Mouse (Mus musculus): ENCODE measurements around the gene 2610301B20Rik. TPM values are rescaled to one million over a fixed set of nuclear protein-coding genes. Genes with fewer than 3 reads are reported as not detected.
"Not testable (repeated sequence)": the region's sequence is repeated elsewhere in the genome, so short reads cannot be mapped to it uniquely, and the experiment has no call there.

Gene 2610301B20Rik
- polyA plus RNA-seq, 1 experiment from 2014 or later = 49.2 TPM

- no peak for ATAC-seq
- WGBS = 80% methylated on average over 3 of the region's 3 CpGs
- Histone ChIP-seq H3K27ac (ENCODE audit: low read length) (no peak overlapping the region), H3K4me1 (ENCODE audit: control insufficient read depth, insufficient read depth, low read length) (peaks cover 4% of the 10 kb centered on the region; the same call in 1 of the 2 replicates), H3K4me2 (ENCODE audit: low read length) (no peak overlapping the region), H3K9ac (ENCODE audit: low read depth, low read length) (no peak overlapping the region), H3K9me3 (replicated peaks; ENCODE audit: control insufficient read depth, low read length, poor library complexity, severe bottlenecking) (no peaks in the 10 kb centered on the region), H3K36me3 (ENCODE audit: control insufficient read depth, insufficient read depth, low read length) (no peaks in the 10 kb centered on the region), H3K27me3 (ENCODE audit: control insufficient read depth, insufficient read depth, low read depth, low read length) (no peaks in the 10 kb centered on the region), H3K4me3 (ENCODE audit: low read depth, low read length) (no peak overlapping the region)
Measured at GRCm38 (mm10) chr4:10860825-10861224, 13.5 kb upstream of the 2610301B20Rik start.

GRCm38 (mm10) chr4:10862882-10863281 lies 11.4 kb upstream of the 2610301B20Rik start:
- not testable (repeated sequence) for H3K4me2 ChIP-seq (ENCODE audit: low read length); H3K4me3 ChIP-seq (ENCODE audit: low read depth, low read length); H3K4me1 ChIP-seq (ENCODE audit: control insufficient read depth, insufficient read depth, low read length); H3K9me3 ChIP-seq (replicated peaks; ENCODE audit: control insufficient read depth, low read length, poor library complexity, severe bottlenecking); H3K9ac ChIP-seq (ENCODE audit: low read depth, low read length); H3K36me3 ChIP-seq (ENCODE audit: control insufficient read depth, insufficient read depth, low read length); H3K27me3 ChIP-seq (ENCODE audit: control insufficient read depth, insufficient read depth, low read depth, low read length); ATAC-seq; H3K27ac ChIP-seq (ENCODE audit: low read length)
- 85% methylated on average over 2 of the region's 2 CpGs for WGBS

- H3K27me3 ChIP-seq (ENCODE audit: control insufficient read depth, insufficient read depth, low read depth, low read length) = no peaks in the 10 kb centered on the region
- H3K27ac ChIP-seq (ENCODE audit: low read length) = no peak overlapping the region
- no peaks in the 10 kb centered on the region for H3K36me3 ChIP-seq (ENCODE audit: control insufficient read depth, insufficient read depth, low read length)
- no peak overlapping the region for H3K4me3 ChIP-seq (ENCODE audit: low read depth, low read length)
- 89% methylated on average over 5 of the region's 5 CpGs for WGBS
- no peak overlapping the region for H3K9ac ChIP-seq (ENCODE audit: low read depth, low read length)
- no peak for ATAC-seq
- H3K4me2 ChIP-seq (ENCODE audit: low read length) = no peak overlapping the region
- H3K4me1 ChIP-seq (ENCODE audit: control insufficient read depth, insufficient read depth, low read length) = peaks cover 19% of the 10 kb centered on the region
- no peaks in the 10 kb centered on the region for H3K9me3 ChIP-seq (replicated peaks; ENCODE audit: control insufficient read depth, low read length, poor library complexity, severe bottlenecking)
Measured at GRCm38 (mm10) chr4:10872231-10872630, 2.1 kb upstream of the 2610301B20Rik start.

- no peak; the same call in 1 of the 2 replicates for ATAC-seq
- 26% methylated on average over 16 of the region's 16 CpGs for WGBS
- peak overlapping the region; percentile 100 for H3K27ac ChIP-seq (ENCODE audit: low read length)
- H3K4me3 ChIP-seq (ENCODE audit: low read depth, low read length) = peak overlapping the region; percentile 90
- no peaks in the 10 kb centered on the region for H3K36me3 ChIP-seq (ENCODE audit: control insufficient read depth, insufficient read depth, low read length)
- peaks cover 19% of the 10 kb centered on the region for H3K4me1 ChIP-seq (ENCODE audit: control insufficient read depth, insufficient read depth, low read length)
- no peaks in the 10 kb centered on the region for H3K9me3 ChIP-seq (replicated peaks; ENCODE audit: control insufficient read depth, low read length, poor library complexity, severe bottlenecking)
- no peaks in the 10 kb centered on the region for H3K27me3 ChIP-seq (ENCODE audit: control insufficient read depth, insufficient read depth, low read depth, low read length)
- peak overlapping the region; percentile 92 for H3K9ac ChIP-seq (ENCODE audit: low read depth, low read length)
- H3K4me2 ChIP-seq (ENCODE audit: low read length) = peak overlapping the region; percentile 71
Measured at GRCm38 (mm10) chr4:10872685-10873539, 1.4 kb upstream of the 2610301B20Rik start.

GRCm38 (mm10) chr4:10873549-10873919 lies 764 bp upstream of the 2610301B20Rik start:
- H3K9ac ChIP-seq (ENCODE audit: low read depth, low read length) = peak overlapping the region; percentile 92
- peaks cover 19% of the 10 kb centered on the region for H3K4me1 ChIP-seq (ENCODE audit: control insufficient read depth, insufficient read depth, low read length)
- ATAC-seq = peak; percentile 54
- 0% methylated on average over 7 of the region's 8 CpGs for WGBS
- peak overlapping the region; percentile 90 for H3K4me3 ChIP-seq (ENCODE audit: low read depth, low read length)
- H3K27ac ChIP-seq (ENCODE audit: low read length) = peak overlapping the region; percentile 100
- H3K27me3 ChIP-seq (ENCODE audit: control insufficient read depth, insufficient read depth, low read depth, low read length) = no peaks in the 10 kb centered on the region
- no peaks in the 10 kb centered on the region for H3K9me3 ChIP-seq (replicated peaks; ENCODE audit: control insufficient read depth, low read length, poor library complexity, severe bottlenecking)
- H3K4me2 ChIP-seq (ENCODE audit: low read length) = peak overlapping the region; percentile 71
- no peaks in the 10 kb centered on the region for H3K36me3 ChIP-seq (ENCODE audit: control insufficient read depth, insufficient read depth, low read length)

GRCm38 (mm10) chr4:10874718-10875121 lies 422 bp downstream of the 2610301B20Rik start:
- Histone ChIP-seq H3K9ac (ENCODE audit: low read depth, low read length) (peak overlapping the region; percentile 92), H3K4me2 (ENCODE audit: low read length) (peak overlapping the region; percentile 71), H3K27me3 (ENCODE audit: control insufficient read depth, insufficient read depth, low read depth, low read length) (no peaks in the 10 kb centered on the region), H3K27ac (ENCODE audit: low read length) (peak overlapping the region; percentile 100), H3K9me3 (replicated peaks; ENCODE audit: control insufficient read depth, low read length, poor library complexity, severe bottlenecking) (no peaks in the 10 kb centered on the region), H3K36me3 (ENCODE audit: control insufficient read depth, insufficient read depth, low read length) (no peaks in the 10 kb centered on the region), H3K4me1 (ENCODE audit: control insufficient read depth, insufficient read depth, low read length) (peaks cover 19% of the 10 kb centered on the region), H3K4me3 (ENCODE audit: low read depth, low read length) (peak overlapping the region; percentile 90)
- WGBS = under 1% methylated on average over 36 of the region's 37 CpGs
- peak; percentile 84 for ATAC-seq

GRCm38 (mm10) chr4:10875407-10875806 lies 1.1 kb downstream of the 2610301B20Rik start:
- Histone ChIP-seq H3K9me3 (replicated peaks; ENCODE audit: control insufficient read depth, low read length, poor library complexity, severe bottlenecking) (no peaks in the 10 kb centered on the region), H3K4me1 (ENCODE audit: control insufficient read depth, insufficient read depth, low read length) (peaks cover 19% of the 10 kb centered on the region), H3K9ac (ENCODE audit: low read depth, low read length) (peak overlapping the region; percentile 92), H3K27me3 (ENCODE audit: control insufficient read depth, insufficient read depth, low read depth, low read length) (no peaks in the 10 kb centered on the region), H3K4me2 (ENCODE audit: low read length) (peak overlapping the region; percentile 71), H3K36me3 (ENCODE audit: control insufficient read depth, insufficient read depth, low read length) (no peaks in the 10 kb centered on the region), H3K4me3 (ENCODE audit: low read depth, low read length) (peak overlapping the region; percentile 90), H3K27ac (ENCODE audit: low read length) (peak overlapping the region; percentile 100)
- no peak for ATAC-seq

DNA sequence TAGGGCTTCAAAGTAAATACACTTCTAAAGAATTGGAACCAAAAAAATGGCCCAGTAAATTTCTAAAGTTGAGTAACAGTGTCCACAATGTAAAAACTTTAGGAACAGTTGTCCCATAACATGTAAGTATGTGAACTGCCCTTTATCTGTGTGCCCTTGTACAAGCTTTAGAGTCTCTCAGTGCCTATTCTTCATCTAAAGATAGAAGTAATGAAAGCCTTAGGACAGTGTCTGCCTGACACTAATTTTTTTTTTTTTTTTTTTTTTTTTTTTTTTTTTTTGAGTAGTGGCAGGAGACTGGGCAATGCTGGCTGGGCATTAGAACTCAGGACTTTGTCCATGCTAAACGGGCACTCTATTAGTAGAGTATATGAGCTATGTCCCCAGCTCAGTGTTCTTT lies 2.8 kb downstream of the 2610301B20Rik start:
- Histone ChIP-seq H3K4me1 (ENCODE audit: control insufficient read depth, insufficient read depth, low read length) (peaks cover 19% of the 10 kb centered on the region), H3K36me3 (ENCODE audit: control insufficient read depth, insufficient read depth, low read length) (0 out of 2 replicates have a peak, but pooled peaks cover 2% of the 10 kb centered on the region), H3K4me2 (ENCODE audit: low read length) (no peak overlapping the region), H3K4me3 (ENCODE audit: low read depth, low read length) (no peak overlapping the region), H3K27me3 (ENCODE audit: control insufficient read depth, insufficient read depth, low read depth, low read length) (no peaks in the 10 kb centered on the region), H3K9ac (ENCODE audit: low read depth, low read length) (no peak overlapping the region), H3K9me3 (replicated peaks; ENCODE audit: control insufficient read depth, low read length, poor library complexity, severe bottlenecking) (no peaks in the 10 kb centered on the region), H3K27ac (ENCODE audit: low read length) (no peak overlapping the region)
- ATAC-seq = no peak
- WGBS = 85% methylated on average over 1 of the region's 1 CpGs

GRCm38 (mm10) chr4:10883740-10884408 lies 9.6 kb downstream of the 2610301B20Rik start:
- no peaks in the 10 kb centered on the region for H3K4me1 ChIP-seq (ENCODE audit: control insufficient read depth, insufficient read depth, low read length)

More at GRCm38 (mm10) chr4:10883740-10884408, 9.6 kb downstream of the 2610301B20Rik start:
- Histone ChIP-seq H3K27me3 (ENCODE audit: control insufficient read depth, insufficient read depth, low read depth, low read length) (no peaks in the 10 kb centered on the region), H3K9me3 (replicated peaks; ENCODE audit: control insufficient read depth, low read length, poor library complexity, severe bottlenecking) (no peaks in the 10 kb centered on the region), H3K4me3 (ENCODE audit: low read depth, low read length) (no peak overlapping the region), H3K9ac (ENCODE audit: low read depth, low read length) (no peak overlapping the region), H3K36me3 (ENCODE audit: control insufficient read depth, insufficient read depth, low read length) (peaks cover 22% of the 10 kb centered on the region; the same call in 1 of the 2 replicates), H3K4me2 (ENCODE audit: low read length) (no peak overlapping the region), H3K27ac (ENCODE audit: low read length) (no peak overlapping the region)
- WGBS = 93% methylated on average over 8 of the region's 8 CpGs
- no peak for ATAC-seq

All from midbrain, embryonic 16.5 days (tissue).